Mouse (Mus musculus): ENCODE measurements around the gene Parpbp. TPM values are rescaled to one million over a fixed set of nuclear protein-coding genes. Genes with fewer than 3 reads are reported as not detected.

The Parpbp gene
- polyA plus RNA-seq, 1 experiment from 2014 or later = 13.9 TPM

DNA sequence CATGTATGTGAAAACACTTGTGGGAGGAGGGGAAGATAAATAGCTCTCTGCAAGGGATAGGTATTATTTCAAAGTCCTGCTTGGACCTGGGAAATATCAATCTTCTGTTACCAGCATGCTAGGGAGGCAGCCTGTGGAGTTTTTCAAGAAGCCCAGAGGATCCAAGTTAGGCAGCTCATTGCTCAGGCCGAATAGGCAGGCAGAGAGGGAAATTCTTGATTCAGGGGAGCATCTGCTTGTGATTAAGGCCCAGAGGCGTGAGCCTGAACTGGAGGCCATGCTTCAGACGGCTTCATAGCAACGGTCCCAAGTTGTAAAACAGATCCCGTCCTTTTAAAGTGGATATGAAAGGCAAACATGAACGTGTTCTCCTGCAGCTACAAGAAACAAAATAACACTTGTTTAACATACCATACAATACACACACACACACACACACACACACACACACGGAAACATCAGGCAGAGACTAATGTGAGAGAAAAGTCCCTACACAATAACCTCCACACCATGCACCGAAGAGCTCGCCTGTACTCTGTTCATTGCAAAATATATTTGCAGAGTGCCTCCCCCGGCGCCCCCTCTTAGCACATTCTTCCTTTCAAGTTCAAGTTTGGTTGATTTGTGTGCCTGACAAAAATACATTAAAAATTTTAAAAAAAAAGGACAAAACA is 100.5 kb downstream of the Parpbp start:
- no peak overlapping the region for H3K4me2 ChIP-seq
- H3K27ac ChIP-seq (ENCODE audit: low read depth, low read length) = no peak overlapping the region
- H3K27me3 ChIP-seq (ENCODE audit: control insufficient read depth, insufficient read depth, low read length) = no peaks in the 10 kb centered on the region
- no peak for DNase-seq (ENCODE audit: low spot score, missing footprints)
- H3K9me3 ChIP-seq (ENCODE audit: control insufficient read depth, low read length) = no peaks in the 10 kb centered on the region
- H3K4me1 ChIP-seq (ENCODE audit: control insufficient read depth, insufficient read depth, low read length) = no peaks in the 10 kb centered on the region
- no peak overlapping the region for H3K4me3 ChIP-seq (ENCODE audit: low read depth, low read length)
- no peaks in the 10 kb centered on the region for H3K36me3 ChIP-seq (ENCODE audit: control insufficient read depth, insufficient read depth, low read length)
- H3K9ac ChIP-seq (ENCODE audit: low read length) = no peak overlapping the region
- WGBS = 74% methylated on average over 11 of the region's 11 CpGs
- ATAC-seq (ENCODE audit: low FRiP score) = no peak

DNA sequence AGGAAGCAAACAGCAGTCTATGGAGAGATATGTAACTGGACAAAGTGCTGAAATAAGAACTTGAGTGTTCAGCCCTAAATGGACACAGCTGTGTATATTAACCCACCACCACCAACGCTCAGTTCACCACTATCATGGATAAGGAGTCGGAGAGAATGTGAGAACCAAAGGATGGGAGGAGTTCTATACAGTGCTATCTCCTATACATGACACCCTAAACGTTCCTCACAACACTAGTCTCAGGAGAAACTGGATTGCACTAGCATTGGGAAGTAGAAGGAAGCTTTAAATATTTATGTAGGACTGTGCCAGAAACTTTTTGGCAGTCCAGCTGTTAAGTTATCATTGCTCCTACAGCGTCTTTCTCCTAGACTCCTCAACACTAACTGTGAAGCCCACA is 102.4 kb downstream of the Parpbp start:
- Histone ChIP-seq H3K9ac (ENCODE audit: low read length) (no peak overlapping the region), H3K4me2 (no peak overlapping the region), H3K36me3 (ENCODE audit: control insufficient read depth, insufficient read depth, low read length) (no peaks in the 10 kb centered on the region), H3K27ac (ENCODE audit: low read depth, low read length) (no peak overlapping the region), H3K27me3 (ENCODE audit: control insufficient read depth, insufficient read depth, low read length) (no peaks in the 10 kb centered on the region), H3K9me3 (ENCODE audit: control insufficient read depth, low read length) (no peaks in the 10 kb centered on the region), H3K4me3 (ENCODE audit: low read depth, low read length) (no peak overlapping the region), H3K4me1 (ENCODE audit: control insufficient read depth, insufficient read depth, low read length) (no peaks in the 10 kb centered on the region)
- DNase-seq (ENCODE audit: low spot score, missing footprints) = no peak
- WGBS = 77% methylated on average over 4 of the region's 4 CpGs
- no peak for ATAC-seq (ENCODE audit: low FRiP score)

Other genes starting within 250 kb of the Parpbp start
- gene Pmch, start 55.9 kb downstream of the Parpbp start, polyA plus RNA-seq (2014; fragmentation: Nextera tagmentation; extraction: Ambion mirVana) = 0.36 and 1.2 TPM in 2 replicates
- 101 and 113 TPM in 2 replicates for gene Nup37, start 51 bp upstream of the Parpbp start, polyA plus RNA-seq (2014; fragmentation: Nextera tagmentation; extraction: Ambion mirVana)
- 48.1 and 51.7 TPM in 2 replicates for gene Washc3, start 54.2 kb upstream of the Parpbp start, polyA plus RNA-seq (2014; fragmentation: Nextera tagmentation; extraction: Ambion mirVana)
- 0.34 and 0.76 TPM in 2 replicates for gene Dram1, start 232.1 kb upstream of the Parpbp start, polyA plus RNA-seq (2014; fragmentation: Nextera tagmentation; extraction: Ambion mirVana)
- 6.5 and 7.0 TPM in 2 replicates for gene Gnptab, start 232.2 kb upstream of the Parpbp start, polyA plus RNA-seq (2014; fragmentation: Nextera tagmentation; extraction: Ambion mirVana)

All from midbrain, embryonic 11.5 days (tissue).